Mouse (Mus musculus) lung, postnatal 0 days (tissue): ENCODE results near the gene Flt3. TPM values are rescaled to one million over a fixed set of nuclear protein-coding genes. Genes with fewer than 3 reads are reported as not detected.

Experiments
- ATAC-seq: fragments of 200-750 bp; cut with Nextera tagmentation; 2 replicates; pipeline ENCODE4 v1.8.0; 2017; ENCODE audit warnings: moderate library complexity
- DNase-seq: peaks from one replicate; pipeline ENCODE4 v3.0.0-alpha.2; 2016; ENCODE audit warnings: low spot score
- H3K27ac ChIP-seq: fragments of 300-500 bp; sonication (generic); 2 replicates; pipeline ENCODE4 v1.5.1; 2014; ENCODE audit warnings: antibody characterized with exemption, mild to moderate bottlenecking, low read length, mixed read lengths
- H3K27me3 ChIP-seq: fragments of 300-500 bp; sonication (generic); replicated peaks from 2 replicates; pipeline ENCODE4 v1.6.1; 2014; ENCODE audit warnings: low read length, mixed read lengths; ENCODE audit not compliant: insufficient read depth
- H3K36me3 ChIP-seq: fragments of 300-500 bp; sonication (generic); 2 replicates; pipeline ENCODE4 v1.6.1; 2014; ENCODE audit warnings: low read length, mixed read lengths; ENCODE audit not compliant: insufficient read depth
- H3K4me1 ChIP-seq: fragments of 300-500 bp; sonication (generic); 2 replicates; pipeline ENCODE4 v1.6.1; 2014; ENCODE audit warnings: antibody characterized with exemption, low read depth, low read length, mixed read lengths; ENCODE audit not compliant: insufficient read depth
- H3K4me2 ChIP-seq: fragments of 300-500 bp; sonication (generic); replicated peaks from 2 replicates; pipeline ENCODE4 v1.6.1; 2014; ENCODE audit warnings: low read depth, mild to moderate bottlenecking, low read length, moderate library complexity, mixed read lengths
- H3K4me3 ChIP-seq: fragments of 300-500 bp; sonication (generic); 2 replicates; pipeline ENCODE4 v1.5.1; 2014; ENCODE audit warnings: low read depth, low read length
- H3K9ac ChIP-seq: fragments of 300-500 bp; sonication (generic); replicated peaks from 2 replicates; pipeline ENCODE4 v1.6.1; 2014; ENCODE audit warnings: low read depth, mild to moderate bottlenecking
- H3K9me3 ChIP-seq: fragments of 300-500 bp; sonication (generic); 2 replicates; pipeline ENCODE4 v1.6.1; 2016; ENCODE audit warnings: low read length, mixed read lengths
- CTCF ChIP-seq: IDR thresholded peaks from 2 replicates; pipeline ENCODE4 v1.5.1; 2016; ENCODE audit warnings: antibody characterized with exemption, mild to moderate bottlenecking
- EP300 ChIP-seq: IDR thresholded peaks from 2 replicates; pipeline ENCODE4 v1.6.1; 2016; ENCODE audit warnings: antibody characterized with exemption, mild to moderate bottlenecking, control low read depth
- WGBS: fragments of 180-500 bp; shearing (Covaris S2); extraction: QIAGEN DNeasy Blood & Tissue Kit; methylation state at CpG from one replicate; pipeline ENCODE4 v1.1.7; 2014; 5-methylcytosine and 5-hydroxymethylcytosine counted together
- polyA plus RNA-seq: library from polyadenylated mRNA; unstranded; fragments of >200 nt; fragmentation: Nextera tagmentation; extraction: Ambion mirVana; gene quantifications from 2 replicates; pipeline ENCODE4 v1.2.1, GENCODE M21; 2015

Gene Flt3
- polyA plus RNA-seq, 1 experiment from 2014 or later, result 0.31 TPM

- H3K4me3 ChIP-seq, result no peak overlapping the region
- H3K27me3 ChIP-seq, result peaks cover 92% of the 10 kb centered on the region
- ATAC-seq (no peak), DNase-seq (no peak)
- no peak overlapping the region for H3K9ac ChIP-seq
- H3K36me3 ChIP-seq, result no peaks in the 10 kb centered on the region
- no peaks in the 10 kb centered on the region for H3K9me3 ChIP-seq
- WGBS, result 4% methylated on average over 13 of the region's 13 CpGs
- H3K4me2 ChIP-seq, result no peak overlapping the region
- H3K4me1 ChIP-seq, result no peaks in the 10 kb centered on the region
- H3K27ac ChIP-seq, result no peak overlapping the region
- TF ChIP-seq EP300 (no peak), CTCF (no peak)
Measured at GRCm38 (mm10) chr5:147302746-147303400, 97.4 kb downstream of the Flt3 start.

GRCm38 (mm10) chr5:147302141-147302540 lies 98.1 kb downstream of the Flt3 start:
- Histone ChIP-seq H3K9me3 (no peaks in the 10 kb centered on the region), H3K4me2 (no peak overlapping the region), H3K4me1 (no peaks in the 10 kb centered on the region), H3K27me3 (peaks cover 89% of the 10 kb centered on the region), H3K27ac (no peak overlapping the region), H3K4me3 (no peak overlapping the region), H3K36me3 (no peaks in the 10 kb centered on the region), H3K9ac (no peak overlapping the region)
- DNase-seq (no peak), ATAC-seq (no peak)
- WGBS, result 6% methylated on average over 8 of the region's 8 CpGs
- TF ChIP-seq CTCF (no peak), EP300 (no peak)

- DNase-seq, result no peak
- WGBS, result 4% methylated on average over 10 of the region's 10 CpGs
- H3K9ac ChIP-seq, result no peak overlapping the region
- no peak overlapping the region for H3K4me3 ChIP-seq
- H3K4me1 ChIP-seq, result no peaks in the 10 kb centered on the region
- no peaks in the 10 kb centered on the region for H3K9me3 ChIP-seq
- no peak overlapping the region for H3K4me2 ChIP-seq
- no peak for ATAC-seq
- no peak overlapping the region for H3K27ac ChIP-seq
- H3K36me3 ChIP-seq, result no peaks in the 10 kb centered on the region
- no peak for TF ChIP-seq EP300
- TF ChIP-seq CTCF, result no peak
- H3K27me3 ChIP-seq, result peaks cover 89% of the 10 kb centered on the region
Measured at GRCm38 (mm10) chr5:147301781-147302070, 98.6 kb downstream of the Flt3 start.

GRCm38 (mm10) chr5:147300917-147301780 lies 99.1 kb downstream of the Flt3 start:
- Histone ChIP-seq H3K4me2 (no peak overlapping the region), H3K9me3 (no peaks in the 10 kb centered on the region), H3K4me3 (no peak overlapping the region), H3K36me3 (no peaks in the 10 kb centered on the region), H3K27me3 (peaks cover 84% of the 10 kb centered on the region), H3K9ac (no peak overlapping the region), H3K4me1 (no peaks in the 10 kb centered on the region), H3K27ac (no peak overlapping the region)
- DNase-seq, result no peak
- no peak for ATAC-seq
- TF ChIP-seq EP300, result no peak
- TF ChIP-seq CTCF, result no peak
- WGBS, result 3% methylated on average over 21 of the region's 21 CpGs

- TF ChIP-seq EP300 (no peak), CTCF (no peak)
- WGBS, result 4% methylated on average over 4 of the region's 4 CpGs
- ATAC-seq (peak; percentile 26), DNase-seq (no peak)
- no peak overlapping the region for H3K27ac ChIP-seq
- H3K36me3 ChIP-seq, result no peaks in the 10 kb centered on the region
- H3K4me1 ChIP-seq, result no peaks in the 10 kb centered on the region
- peak overlapping the region; percentile 52 for H3K4me2 ChIP-seq
- H3K9ac ChIP-seq, result no peak overlapping the region
- peak overlapping the region; percentile 21; the same call in 1 of the 2 replicates for H3K4me3 ChIP-seq
- H3K27me3 ChIP-seq, result peaks cover 80% of the 10 kb centered on the region
- H3K9me3 ChIP-seq, result no peaks in the 10 kb centered on the region
Measured at GRCm38 (mm10) chr5:147300001-147300363, 100.3 kb downstream of the Flt3 start.

- DNase-seq, result peak; percentile 69
Measured at GRCm38 (mm10) chr5:147299255-147300000, 100.9 kb downstream of the Flt3 start.

More at GRCm38 (mm10) chr5:147299255-147300000, 100.9 kb downstream of the Flt3 start:
- ATAC-seq, result peak; percentile 79
- H3K27ac ChIP-seq, result no peak overlapping the region
- no peak overlapping the region for H3K9ac ChIP-seq
- under 1% methylated on average over 41 of the region's 41 CpGs for WGBS
- no peaks in the 10 kb centered on the region for H3K36me3 ChIP-seq
- TF ChIP-seq EP300, result no peak
- TF ChIP-seq CTCF, result peak; percentile 70
- H3K9me3 ChIP-seq, result no peaks in the 10 kb centered on the region
- peak overlapping the region; percentile 52 for H3K4me2 ChIP-seq
- peaks cover 78% of the 10 kb centered on the region for H3K27me3 ChIP-seq
- peak overlapping the region; percentile 21; the same call in 1 of the 2 replicates for H3K4me3 ChIP-seq
- no peaks in the 10 kb centered on the region for H3K4me1 ChIP-seq
